Mouse (Mus musculus) skeletal muscle tissue, postnatal 0 days (tissue): Measurements from ENCODE around the gene Impg2. TPM values are rescaled to one million over a fixed set of nuclear protein-coding genes. Genes with fewer than 3 reads are reported as not detected.

Experiments
- polyA plus RNA-seq: library from polyadenylated mRNA; unstranded; fragments of >200 nt; fragmentation: Nextera tagmentation; extraction: Ambion mirVana; gene quantifications from 2 replicates; pipeline ENCODE4 v1.2.1, GENCODE M21; 2015

Gene Impg2
- 0.06 and 0.09 TPM in 2 replicates for polyA plus RNA-seq

DNA sequence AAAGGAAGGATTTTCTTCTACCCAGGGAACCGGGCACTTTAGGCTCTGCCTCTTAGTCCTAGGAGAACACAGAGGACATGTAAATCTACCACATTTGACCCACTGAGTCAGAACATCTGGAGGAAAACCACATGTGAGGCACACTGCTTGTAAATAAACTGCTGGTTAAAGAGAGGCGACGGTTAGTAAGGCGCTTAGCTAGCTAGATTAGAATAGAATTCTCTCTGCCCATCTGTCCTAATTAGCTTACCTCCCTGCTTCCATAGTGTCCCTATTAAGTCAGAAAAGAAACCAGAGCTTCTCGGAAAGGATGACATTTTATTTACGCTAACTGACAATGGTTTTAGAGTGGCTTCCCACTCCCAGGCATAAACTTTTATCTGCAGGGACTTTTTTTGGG is at the start of gene Impg2:
Impg2 (plus strand) TSS at position 263 of the 400 bp plus-strand sequence.

Other genes starting within 250 kb of the Impg2 start
- gene Rpl24, start 238.0 kb upstream of the Impg2 start, polyA plus RNA-seq = 687 and 750 TPM in 2 replicates
- 6.1 and 7.4 TPM in 2 replicates for gene Zbtb11, start 230.4 kb upstream of the Impg2 start, polyA plus RNA-seq
- 91.1 and 103 TPM in 2 replicates for gene Pcnp, start 174.6 kb upstream of the Impg2 start, polyA plus RNA-seq
- 19.4 and 20.1 TPM in 2 replicates for gene Trmt10c, start 166.5 kb upstream of the Impg2 start, polyA plus RNA-seq
- 14.0 and 15.3 TPM in 2 replicates for gene Senp7, start 156.0 kb upstream of the Impg2 start, polyA plus RNA-seq